Mouse (Mus musculus) activated CD4-positive, CD25-positive, alpha-beta regulatory T cell, adult 4 months (primary cell): ENCODE results near the gene Cd2bp2. TPM values are rescaled to one million over a fixed set of nuclear protein-coding genes. Genes with fewer than 3 reads are reported as not detected.
"Not testable (repeated sequence)": the region's sequence is repeated elsewhere in the genome, so short reads cannot be mapped to it uniquely, and the experiment has no call there.

Source experiments
- ATAC-seq: one replicate; pipeline ENCODE4 v1.8.0; 2017
- polyA plus RNA-seq, 2 experiments: library from polyadenylated mRNA; unstranded; fragments of 100-300 nt; shearing (Covaris generic); gene quantifications; one replicate each; pipeline ENCODE4 v1.2.1; 2017

Gene Cd2bp2
- polyA plus RNA-seq, 2 experiments from 2014 or later, result 38.9 to 50.5 TPM

DNA sequence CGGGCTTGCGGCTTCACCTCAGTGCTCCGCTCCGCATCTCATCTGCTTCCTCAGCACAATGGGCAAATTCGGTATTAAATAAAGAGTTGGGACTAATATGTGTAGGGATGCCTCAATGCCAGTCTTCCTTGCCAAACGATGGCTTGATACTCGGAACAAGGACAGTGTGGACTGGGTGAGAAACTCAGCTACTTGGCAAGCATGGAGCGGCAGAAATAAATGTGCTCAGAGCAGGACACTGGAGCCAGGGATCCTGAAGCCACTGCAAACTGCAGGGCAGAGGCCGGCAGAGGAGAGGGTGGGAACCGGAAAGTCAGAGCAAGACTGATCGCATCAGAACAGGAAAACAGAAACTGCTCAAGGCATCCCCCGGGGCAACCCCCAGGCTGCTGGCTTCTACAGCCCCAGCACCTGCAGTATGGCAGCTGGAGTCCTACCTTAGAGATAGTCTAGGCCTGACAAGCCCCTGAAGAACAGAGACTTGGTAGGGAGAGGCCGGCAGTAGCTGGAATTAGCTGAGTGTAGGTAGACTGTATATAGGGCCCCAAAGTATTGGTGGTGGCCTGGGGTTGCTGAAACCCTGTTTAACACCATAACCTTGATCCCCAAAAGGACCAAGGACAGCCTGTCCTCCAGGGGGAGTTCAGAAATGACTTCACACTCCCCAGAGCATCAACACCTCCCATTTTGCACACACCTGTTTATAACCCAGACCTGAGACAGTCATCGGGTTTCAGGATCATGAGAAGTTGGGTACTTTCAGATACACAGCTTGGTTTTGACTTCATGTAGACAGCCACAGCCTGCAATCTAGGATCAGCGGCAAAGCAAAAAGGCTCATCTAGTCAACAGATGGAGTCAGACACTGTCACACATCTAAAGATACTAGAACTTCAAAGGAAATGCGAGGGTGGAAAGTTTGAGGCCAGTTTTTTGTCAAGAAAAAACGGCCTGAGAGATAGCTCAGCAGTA is 7.3 kb downstream of the Cd2bp2 start:
- ATAC-seq, result peak; percentile 75

DNA sequence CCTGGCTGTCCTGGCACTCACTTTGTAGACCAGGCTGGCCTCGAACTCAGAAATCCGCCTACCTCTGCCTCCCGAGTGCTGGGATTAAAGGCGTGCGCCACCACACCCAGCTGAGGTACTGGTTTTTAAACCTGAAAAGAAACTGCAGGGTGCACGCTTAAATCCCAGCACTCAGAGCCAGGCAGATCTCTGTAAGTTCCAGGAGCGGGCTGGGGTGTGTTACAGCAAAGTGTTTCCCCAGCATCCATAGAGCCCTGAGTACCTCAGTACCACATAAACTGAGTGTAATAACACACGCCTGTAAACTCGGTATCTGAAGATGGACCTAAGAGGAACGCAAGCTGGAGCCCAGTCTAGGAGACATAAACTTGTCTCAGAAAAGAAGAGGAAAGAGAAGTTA is 8.5 kb downstream of the Cd2bp2 start:
- ATAC-seq, result no peak

DNA sequence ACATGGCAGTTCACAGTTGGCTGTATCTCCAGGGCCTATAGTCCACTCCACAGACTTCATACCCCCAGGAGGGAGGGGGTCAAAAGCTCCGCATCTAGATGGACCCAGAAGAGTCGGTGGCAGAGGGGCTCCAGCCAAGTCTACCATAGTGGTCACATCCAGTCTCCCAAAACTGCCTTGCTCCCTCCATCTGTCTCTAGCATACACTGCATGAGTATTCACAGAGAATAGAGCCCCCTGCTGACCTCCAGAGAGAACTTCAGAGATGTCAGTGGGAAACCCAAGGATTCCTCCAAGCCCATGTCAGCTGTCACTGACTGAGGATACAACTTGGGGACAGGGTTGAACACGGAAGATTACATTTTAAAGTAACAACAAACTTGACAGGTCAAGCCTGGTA is 10.2 kb downstream of the Cd2bp2 start:
- ATAC-seq, result no peak

DNA sequence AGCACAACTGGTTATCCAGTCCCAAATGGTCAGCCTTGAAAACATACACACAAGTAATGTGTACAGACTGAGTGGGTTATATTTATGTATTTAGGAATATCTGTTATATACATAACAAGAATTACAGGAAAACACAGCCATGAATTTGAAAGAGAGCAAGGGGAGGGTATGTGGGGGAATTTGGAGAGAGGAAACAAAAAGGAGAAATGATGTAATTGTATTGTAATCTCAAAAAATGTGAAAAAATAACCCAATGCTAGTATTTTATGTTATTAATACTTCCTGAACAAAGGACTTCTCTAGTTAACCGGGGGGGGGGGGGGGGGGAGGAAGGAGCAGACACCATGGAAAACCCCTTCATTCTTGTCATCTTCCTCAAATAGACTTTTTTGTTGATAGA is 11.1 kb downstream of the Cd2bp2 start:
- no peak for ATAC-seq

DNA sequence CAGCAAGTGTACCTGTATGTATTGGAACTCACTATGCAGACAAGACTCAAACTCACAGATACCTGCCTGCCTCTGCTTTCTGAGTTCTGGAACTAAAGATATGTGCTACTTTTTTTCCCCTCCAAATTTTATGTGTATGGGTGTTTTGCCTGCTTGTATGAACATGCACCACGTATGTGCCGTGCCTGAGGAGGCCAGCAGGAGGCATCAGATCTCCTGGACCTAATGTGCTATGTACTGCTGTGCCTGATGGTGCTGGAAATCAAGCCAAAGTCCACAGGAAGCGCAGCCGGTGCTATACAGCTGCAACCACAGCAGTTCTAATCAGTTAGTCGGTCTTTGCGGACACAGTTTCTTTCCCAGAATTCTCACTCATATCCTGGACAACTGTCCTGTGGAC is 12.0 kb downstream of the Cd2bp2 start:
- ATAC-seq, result no peak

DNA sequence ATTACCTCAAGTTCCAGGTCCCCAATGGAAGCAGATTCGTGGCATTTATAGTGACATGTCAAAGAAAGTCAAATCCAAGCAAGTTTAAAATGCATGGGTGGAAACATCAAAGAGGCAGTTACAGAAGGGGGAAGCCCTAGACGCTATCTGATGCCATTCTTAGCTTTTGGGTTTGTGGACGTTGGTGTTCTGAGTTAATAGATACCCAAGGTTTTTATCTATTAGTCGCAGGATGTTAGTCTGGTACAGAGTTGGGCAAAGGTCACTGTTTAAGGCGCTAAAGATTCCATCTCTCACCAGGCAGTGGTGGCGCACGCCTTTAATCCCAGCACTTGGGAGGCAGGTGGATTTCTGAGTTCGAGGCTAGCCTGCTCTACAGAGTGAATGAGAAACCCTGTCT is 12.5 kb downstream of the Cd2bp2 start:
- ATAC-seq, result no peak

DNA sequence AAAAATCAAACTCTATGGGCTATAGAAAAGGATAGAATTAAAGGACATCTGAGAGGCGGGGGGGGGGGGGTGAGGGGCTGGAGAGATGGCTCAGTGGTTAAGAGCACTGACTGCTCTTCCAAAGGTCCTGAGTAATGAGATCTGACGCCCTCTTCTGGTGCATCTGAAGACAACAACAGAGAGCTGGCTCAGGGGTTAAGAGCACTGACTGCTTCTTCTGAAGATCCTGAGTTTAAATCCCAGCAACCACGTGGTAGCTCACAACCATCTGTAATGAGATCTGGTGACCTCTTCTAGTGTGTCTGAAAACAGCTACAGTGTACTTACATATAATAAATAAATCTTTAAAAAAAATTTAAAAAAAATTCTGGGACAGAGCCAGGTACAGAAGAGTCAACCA is 14.1 kb downstream of the Cd2bp2 start:
- ATAC-seq, result not testable (repeated sequence)

DNA sequence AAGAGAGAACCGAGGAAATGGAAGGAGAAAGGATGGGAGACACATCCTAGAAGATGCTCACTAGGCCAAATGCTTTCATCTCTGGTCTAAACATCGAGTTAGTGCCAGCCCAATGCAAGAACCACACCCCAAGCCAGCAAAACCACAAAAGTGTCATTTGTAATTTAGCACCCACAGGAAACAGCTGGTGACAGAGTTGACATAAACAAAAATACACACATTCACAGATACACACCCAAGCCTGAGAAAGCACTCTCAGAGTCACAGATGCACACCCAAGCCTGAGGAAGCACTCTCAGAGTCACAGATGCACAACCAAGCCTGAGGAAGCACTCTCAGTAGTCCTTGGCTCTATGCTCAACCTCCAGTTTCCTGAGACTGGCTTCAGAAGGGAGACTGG is 15.1 kb downstream of the Cd2bp2 start:
- ATAC-seq, result peak; percentile 60

DNA sequence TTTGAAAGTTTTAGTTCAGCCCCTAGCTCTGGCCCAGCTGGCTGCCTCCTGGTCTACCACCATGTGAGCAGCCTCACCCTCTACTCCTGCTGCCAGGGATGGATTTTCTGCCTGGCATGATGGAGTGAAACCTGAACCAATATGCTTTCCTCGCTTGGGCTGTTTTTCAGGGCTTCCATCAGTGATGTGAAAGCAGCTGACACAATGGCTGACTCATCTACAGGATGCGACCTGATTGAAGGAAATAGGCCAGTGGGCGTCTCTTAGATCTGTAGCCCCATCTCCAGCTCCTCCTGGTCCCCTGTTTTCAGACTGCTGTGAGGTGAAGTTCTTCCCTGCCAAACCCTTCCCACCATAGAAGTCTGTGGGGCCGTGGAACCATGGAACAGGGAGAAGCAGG is 18.9 kb downstream of the Cd2bp2 start:
- ATAC-seq, result peak; percentile 79

DNA sequence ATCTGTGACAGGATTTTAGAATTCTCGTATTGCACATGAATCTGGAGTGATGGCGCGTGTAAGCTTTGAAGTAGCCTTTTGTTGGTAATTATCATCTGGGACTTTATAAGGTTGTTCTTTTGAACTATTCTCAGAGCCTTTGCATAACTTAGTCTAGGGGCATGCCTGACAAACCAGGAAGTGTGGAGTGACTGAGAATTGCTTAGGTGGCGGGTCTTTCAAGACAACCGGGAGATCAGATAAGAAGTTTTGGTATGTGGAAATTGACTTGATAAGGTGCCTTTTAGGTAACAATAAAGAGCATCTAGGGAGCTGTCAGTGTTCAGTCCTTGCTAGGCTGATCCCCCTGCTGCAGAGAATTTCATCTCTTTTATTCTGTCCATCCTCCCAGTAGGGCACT is 29.3 kb downstream of the Cd2bp2 start:
- ATAC-seq, result peak; percentile 57

DNA sequence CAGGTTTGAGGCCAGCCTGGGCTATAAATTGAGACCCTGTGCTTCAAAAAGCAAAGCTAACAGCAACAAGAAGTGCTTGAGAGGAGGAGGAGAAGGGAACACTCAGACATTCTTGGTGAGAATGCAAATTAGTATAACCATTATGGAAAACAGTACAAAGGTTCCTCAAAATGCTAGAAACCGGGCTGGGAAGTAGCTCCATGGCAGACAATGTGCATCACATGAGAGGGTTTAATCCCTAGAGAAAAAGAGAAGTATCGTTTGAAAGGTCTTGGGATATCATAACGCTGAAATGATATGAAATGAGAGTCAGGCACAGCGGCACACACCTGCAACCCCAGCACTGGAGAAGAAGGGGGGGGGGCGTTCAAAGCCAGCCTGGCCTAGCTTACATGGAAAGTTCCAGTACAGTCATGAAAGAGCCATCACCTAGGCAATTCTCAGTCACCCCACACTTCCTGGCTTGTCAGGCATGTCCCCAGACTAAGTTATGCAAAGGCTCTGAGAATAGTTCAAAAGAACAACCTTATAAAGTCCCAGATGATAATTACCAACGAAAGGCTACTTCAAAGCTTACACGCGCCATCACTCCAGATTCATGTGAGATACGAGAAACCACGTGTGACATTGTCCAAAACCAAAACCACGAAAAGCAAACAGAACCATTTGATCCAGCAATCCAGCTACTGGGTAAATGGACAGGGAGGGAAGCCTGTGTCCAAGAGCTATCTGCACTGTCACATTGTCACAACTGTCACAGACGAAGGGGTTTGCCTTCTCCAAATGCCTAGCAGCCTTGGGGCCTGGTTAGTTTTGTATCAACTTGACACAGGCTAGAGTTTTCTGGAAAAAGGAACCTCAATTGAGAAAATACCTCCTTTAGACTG is 30.0 kb downstream of the Cd2bp2 start:
- peak; percentile 77 for ATAC-seq

DNA sequence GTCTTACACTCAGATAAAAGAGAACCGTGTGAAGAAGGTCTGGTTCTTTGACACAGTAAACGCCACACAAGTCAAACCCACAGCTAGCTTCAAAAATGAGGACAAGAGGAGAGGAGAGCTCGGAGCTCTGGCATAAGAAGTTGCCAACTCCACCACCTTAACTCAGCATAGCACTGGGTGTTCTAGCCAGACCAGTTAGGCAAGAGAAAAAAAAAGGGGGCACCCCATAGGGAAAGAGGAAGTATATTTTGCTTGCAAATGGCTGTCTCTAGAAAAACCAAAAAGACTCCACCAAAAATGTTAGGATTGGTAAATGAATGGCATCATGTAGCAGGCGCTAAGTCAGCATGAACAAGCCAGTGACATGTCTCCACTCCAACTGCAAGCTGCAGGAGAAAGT is 31.8 kb downstream of the Cd2bp2 start:
- ATAC-seq, result no peak

DNA sequence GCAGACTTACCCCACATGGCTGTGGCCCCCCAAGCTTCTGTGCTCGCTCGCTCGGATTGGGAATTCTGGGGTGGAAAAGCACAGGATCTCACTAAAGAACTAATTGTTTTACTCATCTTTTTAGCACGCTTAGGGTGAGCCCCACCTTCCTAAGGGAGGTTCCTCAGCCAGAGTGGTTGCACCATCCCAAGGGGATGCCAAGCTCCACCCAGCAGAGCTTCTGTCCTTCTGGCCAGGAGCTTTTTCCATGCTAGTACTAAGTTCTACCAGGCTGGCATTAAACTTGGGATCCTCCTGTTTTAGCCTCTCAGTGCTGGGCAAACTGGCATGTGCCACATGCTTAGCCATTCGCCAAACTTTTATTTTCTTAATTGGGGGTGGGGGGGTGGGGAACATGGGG is 33.3 kb downstream of the Cd2bp2 start:
- ATAC-seq, result no peak

DNA sequence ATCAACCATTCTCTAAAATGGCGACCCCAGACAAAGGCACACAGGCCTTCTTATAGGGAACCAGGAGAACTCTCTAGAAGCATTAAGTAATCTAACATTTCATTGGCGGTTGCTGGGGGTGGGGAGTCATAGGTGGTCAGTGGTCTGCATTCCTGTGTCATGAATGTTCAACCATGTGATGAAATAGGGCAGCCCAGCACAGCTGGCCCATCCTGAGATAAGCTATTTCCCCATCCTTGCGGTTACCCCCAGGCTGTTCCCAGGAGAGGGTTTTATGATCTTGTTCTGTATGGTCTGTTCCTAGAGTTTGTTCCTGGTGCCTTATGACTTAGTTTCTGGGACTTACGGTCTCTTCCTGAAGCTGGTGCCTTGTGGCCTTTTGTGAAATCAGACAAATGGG is 38.3 kb downstream of the Cd2bp2 start:
- ATAC-seq, result no peak

DNA sequence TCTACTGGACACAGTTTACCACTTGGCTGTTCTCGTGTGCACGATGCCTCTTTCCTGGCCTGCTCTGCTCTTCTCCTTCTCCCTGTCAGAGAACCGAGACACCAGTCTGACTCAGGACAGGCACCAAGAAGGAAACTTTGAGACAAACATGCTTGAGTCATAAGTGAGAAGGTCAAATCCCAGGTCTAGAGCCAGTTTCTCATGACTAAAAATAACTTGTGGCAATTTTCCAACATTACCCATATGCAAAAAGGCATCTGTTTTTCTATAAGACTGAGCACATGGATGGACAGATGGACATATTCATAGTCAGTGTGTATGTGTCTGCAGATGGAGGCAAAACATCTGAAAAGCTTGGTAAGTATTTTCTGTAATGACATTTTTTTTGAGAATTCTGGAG is 42.4 kb downstream of the Cd2bp2 start:
- ATAC-seq, result no peak

DNA sequence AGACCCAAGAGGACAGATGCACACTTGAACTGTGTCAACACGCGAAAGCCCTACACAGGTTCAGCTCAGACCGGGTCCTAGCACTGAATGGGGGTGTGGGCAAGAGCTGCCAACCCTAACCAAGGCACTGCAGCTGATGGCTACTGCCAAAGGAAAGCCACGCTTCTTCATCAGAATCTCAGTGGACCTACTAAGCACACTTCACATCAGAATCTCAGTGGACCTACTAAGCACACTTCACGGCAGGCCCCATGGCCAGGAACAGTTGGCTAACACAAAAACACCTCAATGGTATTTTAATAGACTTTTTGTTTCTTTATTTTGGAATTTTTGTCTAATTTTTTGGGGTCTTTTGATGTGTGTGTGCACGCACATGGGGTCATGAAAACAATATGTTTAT is 43.4 kb downstream of the Cd2bp2 start:
- no peak for ATAC-seq

DNA sequence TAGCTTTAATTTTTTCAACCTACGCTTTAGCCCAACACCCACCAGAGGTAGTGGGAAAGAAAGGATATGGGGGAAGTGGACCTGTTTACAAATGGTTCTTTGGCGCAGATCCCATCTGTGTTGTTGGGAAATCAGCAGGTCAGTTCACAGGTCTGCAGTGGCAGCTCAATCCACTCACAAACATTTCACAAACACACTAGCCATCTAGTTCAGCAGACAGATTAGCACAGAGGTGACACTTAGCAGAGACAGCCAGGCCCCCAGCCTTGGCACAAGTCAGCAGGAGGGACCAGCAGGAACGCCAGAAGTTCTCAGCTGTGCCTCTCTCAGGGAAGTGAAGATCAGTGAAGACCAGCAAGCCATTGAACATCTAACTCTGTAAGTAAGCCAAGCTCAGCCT is 47.9 kb downstream of the Cd2bp2 start:
- ATAC-seq, result no peak

DNA sequence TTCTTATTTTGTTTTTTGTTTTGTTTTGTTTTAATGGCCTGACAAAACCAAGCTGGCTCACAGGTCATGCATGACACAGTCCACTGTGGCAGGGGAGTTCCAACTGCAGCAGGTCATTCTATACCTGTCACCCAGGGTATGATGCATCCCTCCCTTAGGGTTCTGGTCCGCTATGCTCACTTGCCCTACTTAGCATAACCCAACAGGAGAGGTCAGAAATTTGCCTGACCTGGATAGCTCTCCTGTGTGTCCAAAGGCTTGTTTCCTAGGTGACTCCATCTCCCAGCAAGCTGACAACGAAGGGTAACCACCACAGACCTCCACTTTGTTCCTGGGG is 49.6 kb downstream of the Cd2bp2 start:
- ATAC-seq, result no peak

DNA sequence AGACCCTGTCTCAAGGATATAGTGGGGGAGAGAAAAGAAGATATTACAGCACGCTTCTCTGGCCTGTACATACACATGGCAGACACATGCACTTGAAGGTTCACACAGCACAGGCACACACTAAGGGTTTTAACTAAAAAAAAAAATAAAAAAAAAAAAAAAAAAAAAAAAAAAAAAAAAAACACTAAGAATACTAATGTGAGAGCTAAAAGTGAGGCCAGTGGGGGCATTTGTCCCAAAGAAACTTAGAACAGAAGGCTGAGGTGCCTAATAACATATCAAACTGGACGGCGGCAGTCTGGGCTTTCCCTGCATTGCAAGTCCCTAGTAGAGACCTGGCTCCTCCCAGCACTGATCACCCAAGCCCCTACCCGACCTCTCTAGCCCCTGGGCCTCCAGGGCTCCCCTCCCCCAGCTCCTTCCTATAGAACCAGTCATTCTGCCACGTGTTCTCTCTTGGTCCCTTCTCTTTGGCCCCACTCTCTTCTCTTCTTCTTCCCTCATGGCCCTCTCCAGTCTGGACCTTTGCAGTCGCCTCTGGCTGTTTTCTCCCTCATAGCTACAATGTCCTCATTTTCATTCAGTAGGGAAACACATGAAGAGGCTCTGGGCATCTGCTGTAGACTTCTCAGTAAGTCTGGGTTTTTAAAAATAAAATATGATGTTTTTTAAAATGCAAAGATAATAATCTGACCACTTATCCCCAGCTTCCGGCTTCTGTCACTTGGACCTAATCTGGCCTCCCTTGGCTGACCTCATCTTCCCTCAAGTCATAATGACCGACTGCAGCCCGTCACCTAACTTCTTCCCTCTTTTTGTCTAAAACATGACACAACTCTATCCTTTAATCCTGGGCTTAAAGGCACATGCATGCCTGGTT is 50.2 kb downstream of the Cd2bp2 start:
- no peak for ATAC-seq

DNA sequence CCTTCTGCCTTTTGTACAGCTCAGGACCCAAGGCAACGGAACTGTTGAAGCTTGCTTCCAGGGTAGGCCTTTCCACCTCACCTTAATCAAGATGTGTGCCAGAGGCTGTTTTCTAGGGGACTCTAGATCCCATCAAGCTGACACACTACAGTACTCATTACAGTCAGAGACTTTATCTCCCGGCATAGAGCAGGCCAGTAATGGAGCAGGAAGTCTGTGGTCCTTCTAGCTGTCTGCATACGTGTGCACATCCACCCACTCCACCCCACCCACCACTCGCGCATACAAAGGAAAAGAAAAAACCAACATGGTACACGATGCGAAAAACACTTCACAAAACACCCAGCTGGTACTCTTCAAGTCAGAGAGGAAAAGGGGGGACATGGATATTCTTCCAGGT is 51.4 kb downstream of the Cd2bp2 start:
- ATAC-seq, result peak; percentile 92

DNA sequence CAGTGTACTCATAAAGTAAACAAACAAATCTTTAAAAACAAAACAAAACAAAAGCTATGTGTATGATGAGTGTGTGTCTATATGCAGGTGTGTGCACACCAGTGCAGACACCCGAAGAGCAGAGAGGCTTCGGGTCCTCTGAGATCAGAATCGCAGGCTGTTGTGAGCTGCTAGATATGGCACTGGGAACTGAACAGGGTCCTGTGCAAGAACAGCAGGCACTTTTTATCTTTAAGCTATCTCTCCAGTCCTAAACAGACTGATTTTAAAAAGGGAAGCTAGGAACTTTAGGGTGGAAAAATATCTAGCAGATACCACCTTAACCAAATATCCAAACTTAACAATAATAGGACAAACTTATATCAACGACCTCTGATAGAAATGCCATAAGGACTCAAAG is 53.2 kb downstream of the Cd2bp2 start:
- ATAC-seq, result no peak

DNA sequence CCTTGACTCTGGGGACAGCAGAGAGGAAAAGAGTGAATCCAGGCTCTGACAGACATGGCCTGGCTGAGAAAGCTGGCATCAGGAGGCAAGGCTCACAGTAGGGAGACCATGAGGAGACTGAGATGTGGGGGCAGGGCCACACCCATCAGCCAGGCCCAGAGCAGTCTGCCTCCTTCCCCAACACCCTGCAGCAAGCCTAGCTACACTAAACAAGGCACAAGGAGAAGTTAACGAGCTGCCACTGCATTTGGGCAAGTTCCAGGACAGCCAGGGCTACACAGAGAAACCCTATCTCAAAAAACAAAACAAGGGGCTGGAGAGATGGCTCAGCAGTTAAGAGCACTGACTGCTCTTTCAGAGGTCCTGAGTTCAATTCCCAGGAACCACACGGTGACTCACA is 53.6 kb downstream of the Cd2bp2 start:
- no peak for ATAC-seq
